Mouse (Mus musculus) heart, embryonic 16.5 days (tissue): ENCODE data around the gene Rorb. TPM values are rescaled to one million over a fixed set of nuclear protein-coding genes. Genes with fewer than 3 reads are reported as not detected.

Experiments used
- ATAC-seq: fragments of 200-750 bp; cut with Nextera tagmentation; replicated peaks from 2 replicates; pipeline ENCODE4 v1.8.0; 2017; ENCODE audit warnings: moderate number of reproducible peaks; ENCODE audit not compliant: insufficient read depth, low FRiP score; ENCODE audit errors: extremely low read depth
- H3K27ac ChIP-seq: fragments of 300-500 bp; sonication (generic); 2 replicates; pipeline ENCODE4 v1.5.1; 2014; ENCODE audit warnings: mild to moderate bottlenecking, low read length, control low read depth, moderate library complexity
- H3K27me3 ChIP-seq: fragments of 300-500 bp; sonication (generic); 2 replicates; pipeline ENCODE4 v1.6.1; 2014; ENCODE audit warnings: low read length, mixed read lengths; ENCODE audit not compliant: control insufficient read depth, insufficient read depth
- H3K36me3 ChIP-seq: fragments of 300-500 bp; sonication (generic); 2 replicates; pipeline ENCODE4 v1.6.1; 2014; ENCODE audit not compliant: control insufficient read depth, insufficient read depth
- H3K4me1 ChIP-seq: fragments of 300-500 bp; sonication (generic); 2 replicates; pipeline ENCODE4 v1.6.1; 2014; ENCODE audit warnings: low read length, mixed read lengths; ENCODE audit not compliant: control insufficient read depth, insufficient read depth
- H3K4me2 ChIP-seq: fragments of 300-500 bp; sonication (generic); 2 replicates; pipeline ENCODE4 v1.6.1; 2014; ENCODE audit warnings: low read depth, mild to moderate bottlenecking, control low read depth, low read length
- H3K4me3 ChIP-seq: fragments of 300-500 bp; sonication (generic); 2 replicates; pipeline ENCODE4 v1.5.1; 2014; ENCODE audit warnings: mild to moderate bottlenecking, control low read depth, low read length
- H3K9ac ChIP-seq: fragments of 300-500 bp; sonication (generic); 2 replicates; pipeline ENCODE4 v1.6.1; 2014; ENCODE audit warnings: low read length, control low read depth
- H3K9me3 ChIP-seq: fragments of 300-500 bp; sonication (generic); replicated peaks from 2 replicates; pipeline ENCODE4 v1.6.1; 2016; ENCODE audit warnings: low read length; ENCODE audit not compliant: control insufficient read depth
- WGBS: fragments of 180-500 bp; shearing (Covaris S2); extraction: QIAGEN DNeasy Blood & Tissue Kit; methylation state at CpG from one replicate; pipeline ENCODE4 v1.1.7; 2014; 5-methylcytosine and 5-hydroxymethylcytosine counted together
- polyA plus RNA-seq: library from polyadenylated mRNA; unstranded; fragments of >200 nt; fragmentation: Nextera tagmentation; extraction: Ambion mirVana; gene quantifications from 2 replicates; pipeline ENCODE4 v1.2.1, GENCODE M21; 2015

The Rorb gene
- polyA plus RNA-seq, 1 experiment from 2014 or later, result 0.29 TPM

DNA sequence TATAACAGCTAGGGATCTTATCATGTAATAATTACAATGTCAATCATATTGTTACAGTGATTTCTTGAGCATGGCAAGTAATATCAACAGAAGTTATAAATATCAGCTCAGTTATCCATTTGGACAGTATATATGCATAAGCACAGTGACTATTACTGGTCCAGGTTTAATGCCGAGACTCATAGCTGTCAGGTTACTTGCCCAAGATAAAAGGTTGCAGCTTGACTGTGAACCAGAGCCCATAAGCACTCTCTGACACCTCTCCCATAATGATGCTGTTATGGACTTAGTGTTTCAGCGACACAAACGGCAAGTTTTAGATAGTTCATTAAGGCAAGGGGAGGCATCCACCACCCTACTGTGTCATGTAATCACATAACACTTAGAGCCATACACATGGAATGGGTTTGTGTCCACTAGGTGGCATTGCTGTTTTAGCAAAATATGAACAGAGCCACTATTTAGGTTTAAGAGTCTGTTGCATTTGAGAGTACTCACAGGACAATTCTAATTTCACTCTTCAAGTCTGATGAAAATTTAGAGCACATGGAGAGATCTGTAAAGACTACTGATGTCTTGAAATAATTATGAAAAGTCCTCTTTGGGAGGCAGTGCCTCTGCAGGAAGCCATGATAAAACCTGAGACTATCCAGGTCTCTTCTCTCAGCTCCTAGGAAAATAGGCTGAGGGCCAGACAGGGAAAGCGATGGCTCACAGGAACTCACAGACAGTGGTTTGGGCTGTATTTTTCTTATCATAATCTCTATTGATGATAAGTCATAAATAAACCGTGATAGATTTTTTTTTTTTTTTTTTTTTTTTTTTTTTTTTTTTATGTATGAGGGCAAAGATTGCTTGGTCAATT is 136.0 kb downstream of the Rorb start:
- Histone ChIP-seq H3K9ac (no peak overlapping the region), H3K4me2 (no peak overlapping the region), H3K36me3 (no peaks in the 10 kb centered on the region), H3K9me3 (no peaks in the 10 kb centered on the region), H3K4me1 (no peaks in the 10 kb centered on the region), H3K27me3 (no peaks in the 10 kb centered on the region), H3K27ac (no peak overlapping the region), H3K4me3 (no peak overlapping the region)
- 43% methylated on average over 5 of the region's 5 CpGs for WGBS
- ATAC-seq, result 0 out of 2 replicates have a peak, but pooled peaks have one; percentile 45

DNA sequence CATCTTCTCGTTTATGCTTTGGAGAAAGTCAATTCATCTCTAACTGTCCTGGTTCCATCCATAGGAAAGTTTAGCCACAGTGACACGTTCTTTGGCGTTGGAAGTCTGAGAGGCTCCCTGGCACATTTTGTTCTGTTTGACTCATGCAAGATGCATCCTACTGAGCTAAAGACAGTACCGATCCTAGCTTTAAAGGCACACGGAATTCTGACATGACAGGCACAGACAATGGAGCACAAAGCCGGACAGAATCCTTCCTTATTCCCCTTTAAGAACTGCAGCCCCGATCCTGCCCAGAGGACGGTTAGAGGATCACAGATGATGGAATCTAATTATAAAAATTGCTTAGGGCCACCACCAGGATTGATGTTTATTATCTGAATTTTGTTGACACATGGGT is 141.6 kb downstream of the Rorb start:
- H3K36me3 ChIP-seq, result no peaks in the 10 kb centered on the region
- WGBS, result 77% methylated on average over 8 of the region's 8 CpGs
- no peak overlapping the region for H3K4me3 ChIP-seq
- no peaks in the 10 kb centered on the region for H3K27me3 ChIP-seq
- peaks cover 8% of the 10 kb centered on the region for H3K4me1 ChIP-seq
- no peak for ATAC-seq
- no peak overlapping the region for H3K27ac ChIP-seq
- H3K4me2 ChIP-seq, result no peak overlapping the region
- H3K9me3 ChIP-seq, result no peaks in the 10 kb centered on the region
- H3K9ac ChIP-seq, result no peak overlapping the region

DNA sequence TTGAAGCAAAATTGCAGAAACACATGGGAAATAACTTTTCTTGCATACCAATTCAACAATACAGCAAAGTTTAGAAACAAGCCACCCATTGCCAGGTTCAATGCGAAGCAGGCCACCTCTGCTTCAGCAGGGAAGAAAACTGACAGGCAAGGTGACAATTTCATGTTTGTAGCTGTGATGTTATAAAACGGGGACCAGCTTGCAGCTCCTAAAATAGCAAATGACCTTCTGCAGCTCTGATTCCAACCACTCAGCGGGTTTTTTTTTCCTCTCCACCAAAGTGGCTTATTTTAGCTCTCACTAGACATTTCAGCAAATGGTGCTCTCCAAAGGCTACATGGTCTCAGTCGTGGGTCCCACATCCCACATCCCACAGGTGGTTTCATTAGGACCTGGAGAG is 143.7 kb downstream of the Rorb start:
- no peaks in the 10 kb centered on the region for H3K36me3 ChIP-seq
- H3K27me3 ChIP-seq, result no peaks in the 10 kb centered on the region
- H3K9ac ChIP-seq, result no peak overlapping the region
- H3K4me2 ChIP-seq, result peak overlapping the region; percentile 35; the same call in 1 of the 2 replicates
- no peak overlapping the region for H3K4me3 ChIP-seq
- WGBS, result 31% methylated on average over 4 of the region's 4 CpGs
- ATAC-seq, result 0 out of 2 replicates have a peak, but pooled peaks have one; percentile 10
- peaks cover 8% of the 10 kb centered on the region for H3K4me1 ChIP-seq
- H3K27ac ChIP-seq, result no peak overlapping the region; the same call in none of the 2 replicates
- no peaks in the 10 kb centered on the region for H3K9me3 ChIP-seq

DNA sequence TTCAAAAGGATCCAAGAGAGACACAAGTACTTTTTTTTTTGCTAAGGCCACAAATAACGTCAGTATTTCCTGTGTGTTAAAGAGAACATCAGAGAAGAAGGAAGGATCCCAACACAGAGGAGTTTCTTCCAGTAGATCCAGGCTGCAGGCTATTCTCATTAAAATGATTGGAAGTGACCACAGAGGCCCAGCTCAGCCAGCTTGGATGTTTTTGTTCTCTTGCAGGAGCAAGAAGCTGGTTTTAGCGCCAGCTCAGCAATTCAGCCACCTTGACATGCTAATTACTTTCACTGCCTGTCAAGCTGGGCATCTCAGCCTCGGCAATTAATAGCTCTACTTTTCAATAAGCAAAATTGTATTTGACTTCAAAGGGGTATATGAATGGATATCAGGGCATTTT is 151.1 kb downstream of the Rorb start:
- no peak for ATAC-seq
- Histone ChIP-seq H3K36me3 (no peaks in the 10 kb centered on the region), H3K9ac (no peak overlapping the region), H3K4me2 (no peak overlapping the region), H3K27me3 (no peaks in the 10 kb centered on the region), H3K4me3 (no peak overlapping the region), H3K9me3 (no peaks in the 10 kb centered on the region), H3K27ac (no peak overlapping the region), H3K4me1 (no peaks in the 10 kb centered on the region)
- WGBS, result 41% methylated on average over 3 of the region's 3 CpGs

DNA sequence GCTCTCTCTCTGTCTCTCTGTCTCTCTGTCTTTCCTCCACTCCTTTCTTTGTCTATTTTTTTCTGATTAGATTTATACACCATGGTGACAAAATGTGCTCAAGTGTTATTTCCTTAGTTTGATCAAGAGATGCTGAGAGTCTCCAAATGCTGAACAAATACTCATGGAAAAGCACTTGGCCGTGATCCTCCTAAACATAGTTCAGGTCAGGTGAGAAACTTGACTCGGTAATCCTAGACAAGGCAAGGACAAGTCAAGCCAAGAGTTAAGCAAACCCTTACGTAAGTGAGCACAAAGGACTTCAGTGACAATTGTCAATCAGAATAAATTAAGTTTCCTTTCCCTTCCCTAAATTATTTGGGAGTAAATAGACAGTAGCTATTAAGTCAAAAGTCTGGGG is 158.2 kb downstream of the Rorb start:
- no peak overlapping the region for H3K4me2 ChIP-seq
- 74% methylated on average over 3 of the region's 3 CpGs for WGBS
- no peak overlapping the region for H3K9ac ChIP-seq
- no peaks in the 10 kb centered on the region for H3K27me3 ChIP-seq
- no peak for ATAC-seq
- H3K4me3 ChIP-seq, result no peak overlapping the region
- H3K4me1 ChIP-seq, result no peaks in the 10 kb centered on the region
- H3K9me3 ChIP-seq, result no peaks in the 10 kb centered on the region
- H3K36me3 ChIP-seq, result no peaks in the 10 kb centered on the region
- H3K27ac ChIP-seq, result no peak overlapping the region

DNA sequence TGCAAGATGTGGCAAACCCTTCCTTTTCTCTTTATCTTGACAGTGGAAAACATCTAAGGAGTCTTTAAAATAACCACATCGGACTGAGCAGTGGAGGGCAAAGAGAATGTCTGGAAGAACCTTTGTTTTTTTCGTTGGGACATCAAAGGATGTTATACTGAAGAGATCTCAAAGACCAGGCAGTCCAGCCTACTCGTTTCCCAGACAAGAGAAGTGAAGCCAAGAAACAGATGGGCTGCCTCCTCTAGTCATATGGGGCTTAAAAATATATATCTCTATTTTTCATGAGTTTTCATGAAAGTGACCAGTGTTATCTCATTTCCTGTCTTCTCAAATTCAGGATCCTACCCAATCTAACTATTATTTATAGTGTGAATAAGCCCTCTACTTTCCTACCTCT is 163.8 kb downstream of the Rorb start:
- H3K36me3 ChIP-seq, result no peaks in the 10 kb centered on the region
- 60% methylated on average over 3 of the region's 3 CpGs for WGBS
- no peaks in the 10 kb centered on the region for H3K4me1 ChIP-seq
- no peak overlapping the region for H3K27ac ChIP-seq
- no peaks in the 10 kb centered on the region for H3K9me3 ChIP-seq
- H3K9ac ChIP-seq, result no peak overlapping the region
- ATAC-seq, result no peak
- H3K4me2 ChIP-seq, result no peak overlapping the region
- no peak overlapping the region for H3K4me3 ChIP-seq
- H3K27me3 ChIP-seq, result no peaks in the 10 kb centered on the region

DNA sequence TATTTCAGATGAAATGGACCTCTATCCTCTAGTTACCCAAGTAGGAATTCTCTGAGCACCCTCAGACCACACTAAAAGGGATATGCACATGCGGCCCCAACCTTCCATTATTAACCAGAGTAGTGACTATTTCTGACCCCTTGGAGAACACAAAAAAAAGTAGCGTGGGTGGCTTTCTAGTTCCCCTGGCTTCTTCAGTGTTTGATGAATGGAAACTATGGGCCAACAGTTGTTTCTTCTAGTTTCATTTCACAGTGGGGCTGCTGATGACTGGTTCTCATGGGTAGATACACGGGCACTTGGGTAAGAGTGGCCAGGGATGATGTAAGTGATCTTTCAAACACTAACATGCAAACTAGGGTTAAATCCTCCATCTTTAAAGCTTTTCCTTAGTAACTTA is 165.7 kb downstream of the Rorb start:
- H3K9me3 ChIP-seq, result no peaks in the 10 kb centered on the region
- H3K27me3 ChIP-seq, result no peaks in the 10 kb centered on the region
- H3K36me3 ChIP-seq, result no peaks in the 10 kb centered on the region
- H3K4me2 ChIP-seq, result no peak overlapping the region
- no peaks in the 10 kb centered on the region for H3K4me1 ChIP-seq
- no peak for ATAC-seq
- no peak overlapping the region for H3K9ac ChIP-seq
- 80% methylated on average over 3 of the region's 3 CpGs for WGBS
- no peak overlapping the region for H3K4me3 ChIP-seq
- H3K27ac ChIP-seq, result no peak overlapping the region

DNA sequence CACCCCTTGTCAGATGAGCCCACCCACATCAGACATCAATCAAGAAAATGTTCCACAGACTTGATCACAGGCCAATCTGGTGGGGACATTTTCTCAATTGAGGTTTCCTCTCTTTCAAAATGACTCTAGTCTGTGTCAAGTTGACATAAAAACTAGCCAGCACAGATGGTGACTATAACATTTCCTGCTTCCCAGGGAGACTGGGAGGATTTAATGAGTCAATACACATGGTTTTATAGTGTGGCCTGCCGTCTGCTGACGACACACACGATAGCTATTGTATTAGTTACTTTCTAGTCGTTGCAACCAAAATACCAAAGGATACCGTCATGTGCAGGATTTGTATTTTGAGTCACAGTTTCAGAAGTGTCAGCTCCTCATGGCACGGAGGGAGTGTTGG is 169.6 kb downstream of the Rorb start:
- Histone ChIP-seq H3K9ac (no peak overlapping the region), H3K36me3 (no peaks in the 10 kb centered on the region), H3K4me2 (no peak overlapping the region), H3K4me3 (no peak overlapping the region), H3K9me3 (no peaks in the 10 kb centered on the region), H3K27ac (no peak overlapping the region), H3K27me3 (no peaks in the 10 kb centered on the region), H3K4me1 (no peaks in the 10 kb centered on the region)
- WGBS, result 78% methylated on average over 6 of the region's 6 CpGs
- ATAC-seq, result no peak

DNA sequence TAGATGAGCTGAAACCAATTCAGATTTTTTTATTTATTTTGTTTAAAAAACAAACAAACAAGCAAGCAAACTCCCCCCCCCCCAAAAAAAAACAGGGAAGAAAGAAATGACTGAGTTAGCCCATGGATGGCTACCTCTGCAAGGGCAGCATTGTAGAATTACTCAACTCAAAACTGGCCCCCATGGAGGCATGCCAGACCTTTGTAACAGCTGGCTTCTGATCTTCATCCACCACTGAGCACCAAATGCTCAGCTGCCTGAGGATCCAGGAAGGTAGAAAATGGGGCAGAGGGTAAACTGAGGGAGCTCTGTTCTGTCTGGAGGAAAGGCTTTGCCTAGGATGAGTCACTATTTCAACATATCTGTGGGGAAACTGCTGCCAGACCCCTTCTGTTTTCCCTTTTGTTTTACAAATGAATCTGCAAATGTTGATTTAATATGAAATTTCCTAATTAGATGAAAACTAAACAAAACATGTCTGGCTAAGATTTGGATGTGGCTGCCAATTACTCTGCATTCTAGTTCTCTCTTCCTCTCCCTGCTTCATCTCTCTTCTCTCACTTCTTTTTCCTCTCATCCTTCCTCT is 199.1 kb downstream of the Rorb start:
- H3K27ac ChIP-seq, result no peak overlapping the region
- no peak overlapping the region for H3K9ac ChIP-seq
- H3K9me3 ChIP-seq, result no peaks in the 10 kb centered on the region
- no peaks in the 10 kb centered on the region for H3K36me3 ChIP-seq
- no peaks in the 10 kb centered on the region for H3K27me3 ChIP-seq
- no peaks in the 10 kb centered on the region for H3K4me1 ChIP-seq
- no peak overlapping the region for H3K4me2 ChIP-seq
- ATAC-seq, result no peak
- H3K4me3 ChIP-seq, result no peak overlapping the region
